ENCODE assay signal across 11 mouse cellular contexts in the genomic region with DNA sequence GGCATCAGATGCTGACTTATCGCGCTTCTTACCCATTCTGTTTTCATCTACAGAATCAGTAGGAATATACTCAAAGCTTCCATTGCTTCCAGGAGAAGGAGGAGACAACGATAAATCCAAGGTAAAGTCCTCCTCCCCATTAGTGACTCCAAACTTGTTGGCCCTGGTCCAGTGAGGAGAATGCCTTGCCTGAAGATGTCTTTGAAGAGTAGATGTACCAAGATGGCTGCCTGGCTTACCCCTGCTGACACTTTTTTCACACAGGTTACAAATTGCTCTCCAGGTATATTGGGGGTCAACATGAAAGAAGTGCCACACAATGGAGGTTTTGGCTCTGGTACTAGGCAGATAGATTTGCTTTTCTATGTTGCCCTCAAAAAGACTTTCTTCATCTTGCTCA. TPM values are rescaled to one million over a fixed set of nuclear protein-coding genes. Genes with fewer than 3 reads are reported as not detected.
A peak's percentile ranks its signal among the peaks of the same experiment; 100 is the strongest.
DNase-seq lines count a peak whose midpoint lies in the region; ATAC-seq and TF ChIP-seq lines count a peak whose summit lies in the region.
"Had no signal": no experiment of that assay in that cellular context is flagged by ENCODE, and none has a peak within 500 bp of the region (broad histone marks: within the 10 kb centered on the region; RNA-seq: fewer than 3 reads in every experiment).

No protein-coding gene starts in this region.

- H3K27me3 ChIP-seq in kidney, embryonic 15.5 days = no peaks in the 10 kb centered on the region
- H3K27me3 ChIP-seq in kidney, embryonic 14.5 days (ENCODE audit: control insufficient read depth, insufficient read depth, low read length) = no peaks in the 10 kb centered on the region
- H3K27me3 ChIP-seq in limb, embryonic 13.5 days = no peaks in the 10 kb centered on the region

- no peak overlapping the region for H3K9ac ChIP-seq in kidney, embryonic 15.5 days
- no peak overlapping the region for H3K9ac ChIP-seq in kidney, embryonic 14.5 days (ENCODE audit: low read depth, low read length)
- no peak overlapping the region for H3K9ac ChIP-seq in limb, embryonic 13.5 days

- peak overlapping the region; percentile 79; the same call in 1 of the 2 replicates for H3K4me2 ChIP-seq in kidney, embryonic 15.5 days
- H3K4me2 ChIP-seq in kidney, embryonic 14.5 days (replicated peaks; ENCODE audit: low read depth, low read length) = no peak overlapping the region
- H3K4me2 ChIP-seq in limb, embryonic 13.5 days (replicated peaks) = peak overlapping the region; percentile 94

- WGBS in kidney, embryonic 15.5 days = 78% methylated on average over 3 of the region's 3 CpGs
- 86% methylated on average over 3 of the region's 3 CpGs for WGBS in kidney, embryonic 14.5 days
- WGBS in limb, embryonic 13.5 days = 89% methylated on average over 3 of the region's 3 CpGs

- peak overlapping the region; percentile 94 for H3K4me3 ChIP-seq in gastrocnemius, adult 2 months
- H3K4me3 ChIP-seq in kidney, embryonic 15.5 days (replicated peaks) = no peak overlapping the region
- H3K4me3 ChIP-seq in kidney, embryonic 14.5 days (ENCODE audit: low read length) = no peak overlapping the region
- peak overlapping the region; percentile 74; the same call in 1 of the 2 replicates for H3K4me3 ChIP-seq in limb, embryonic 13.5 days

- H3K4me1 ChIP-seq in kidney, embryonic 15.5 days = peaks cover 44% of the 10 kb centered on the region
- H3K4me1 ChIP-seq in kidney, embryonic 14.5 days (ENCODE audit: control insufficient read depth, insufficient read depth, low read length) = peaks cover 17% of the 10 kb centered on the region
- peaks cover 42% of the 10 kb centered on the region for H3K4me1 ChIP-seq in limb, embryonic 13.5 days

- intact Hi-C loops in gastrocnemius, adult 2 months (cut with DNase I) = no loop called here

- TF ChIP-seq CTCF in gastrocnemius, adult 2 months (IDR thresholded peaks at IDR 0.05) = no peak

- ATAC-seq in kidney, embryonic 15.5 days (replicated peaks; ENCODE audit: low FRiP score) = no peak
- no peak for ATAC-seq in kidney, embryonic 14.5 days (ENCODE audit: low FRiP score, low TSS enrichment)
- ATAC-seq in limb, embryonic 13.5 days (ENCODE audit: low FRiP score, low read depth) = no peak

- no peaks in the 10 kb centered on the region for H3K9me3 ChIP-seq in kidney, embryonic 15.5 days (replicated peaks)
- no peaks in the 10 kb centered on the region for H3K9me3 ChIP-seq in kidney, embryonic 14.5 days (ENCODE audit: control insufficient read depth, low read length)
- no peaks in the 10 kb centered on the region for H3K9me3 ChIP-seq in limb, embryonic 13.5 days

- DNase-seq in gastrocnemius, adult 2 months = no peak
- no peak for DNase-seq in gastrocnemius, postnatal 25 days
- DNase-seq in NIH3T3 (ENCODE audit: low read depth) = peak; percentile 29
- no peak for DNase-seq in retina, embryonic 14.5 days (ENCODE audit: low spot score)
- DNase-seq in layer of hippocampus, postnatal 36 days = no peak
- DNase-seq: lung, postnatal 36 days; thymus, postnatal 25 days had no signal

- peak overlapping the region; percentile 97 for H3K27ac ChIP-seq in gastrocnemius, adult 2 months
- H3K27ac ChIP-seq in kidney, embryonic 15.5 days = no peak overlapping the region
- no peak overlapping the region for H3K27ac ChIP-seq in kidney, embryonic 14.5 days (ENCODE audit: low read depth, low read length)
- H3K27ac ChIP-seq in limb, embryonic 13.5 days = no peak overlapping the region

- peaks cover 38% of the 10 kb centered on the region for H3K36me3 ChIP-seq in kidney, embryonic 15.5 days
- H3K36me3 ChIP-seq in kidney, embryonic 14.5 days (ENCODE audit: control insufficient read depth, insufficient read depth, low read length) = peaks cover 25% of the 10 kb centered on the region
- peaks cover 31% of the 10 kb centered on the region for H3K36me3 ChIP-seq in limb, embryonic 13.5 days

RNA-seq across cellular contexts. Expression of gene Zbed6, which starts 1.8 kb away (rescaled TPM):
- total RNA-seq in gastrocnemius, adult 2 months (2021) = 10 to 100 TPM in 1 of 2 experiments, 1 to 10 TPM in 1; 7.3 to 11.7 TPM
- 1 to 10 TPM; 6.1 to 8.9 TPM for total RNA-seq in gastrocnemius, postnatal 25 days (2021)
- not detected in 2 replicates for polyA plus RNA-seq in kidney, embryonic 15.5 days (2015; fragmentation: Nextera tagmentation; extraction: Ambion mirVana)
- 0.51 TPM in 1 of 2 replicates, not detected in the other for polyA plus RNA-seq in kidney, embryonic 14.5 days (2014; fragmentation: Nextera tagmentation; extraction: Ambion mirVana)
- not detected in 2 replicates for polyA plus RNA-seq in limb, embryonic 13.5 days (2015; fragmentation: Nextera tagmentation; extraction: Ambion mirVana)
- total RNA-seq in layer of hippocampus, postnatal 36 days (2021) = 10 to 100 TPM in 1 of 2 experiments, 1 to 10 TPM in 1; 7.9 to 11.5 TPM

RNA-seq across cellular contexts. Expression of gene Gm38394, which starts 2.2 kb away (rescaled TPM):
- total RNA-seq in gastrocnemius, adult 2 months (2021) = 10 to 100 TPM; 29.8 to 32.2 TPM
- total RNA-seq in gastrocnemius, postnatal 25 days (2021) = 10 to 100 TPM; 22.2 to 28.3 TPM
- polyA plus RNA-seq in kidney, embryonic 15.5 days (2015; fragmentation: Nextera tagmentation; extraction: Ambion mirVana) = 5.1 and 5.3 TPM in 2 replicates
- polyA plus RNA-seq in kidney, embryonic 14.5 days (2014; fragmentation: Nextera tagmentation; extraction: Ambion mirVana) = 6.5 and 11.4 TPM in 2 replicates
- polyA plus RNA-seq in limb, embryonic 13.5 days (2015; fragmentation: Nextera tagmentation; extraction: Ambion mirVana) = 6.3 and 7.3 TPM in 2 replicates
- 10 to 100 TPM; 28.2 to 29.1 TPM for total RNA-seq in layer of hippocampus, postnatal 36 days (2021)

RNA-seq across cellular contexts. Expression of gene Lax1, which starts 31.0 kb away (rescaled TPM):
- total RNA-seq in gastrocnemius, adult 2 months (2021) = not detected
- under 1 TPM in 1 of 2 experiments, not detected in 1; 0.35 TPM for total RNA-seq in gastrocnemius, postnatal 25 days (2021)
- 0.66 and 0.81 TPM in 2 replicates for polyA plus RNA-seq in kidney, embryonic 15.5 days (2015; fragmentation: Nextera tagmentation; extraction: Ambion mirVana)
- 0.34 and 0.73 TPM in 2 replicates for polyA plus RNA-seq in kidney, embryonic 14.5 days (2014; fragmentation: Nextera tagmentation; extraction: Ambion mirVana)
- 0.79 and 1.1 TPM in 2 replicates for polyA plus RNA-seq in limb, embryonic 13.5 days (2015; fragmentation: Nextera tagmentation; extraction: Ambion mirVana)
- total RNA-seq in layer of hippocampus, postnatal 36 days (2021) = not detected
- total RNA-seq: gastrocnemius, adult 8-10 months had no signal

RNA-seq across cellular contexts. Expression of gene Snrpe, which starts 48.8 kb away (rescaled TPM):
- total RNA-seq in gastrocnemius, adult 2 months (2021) = 10 to 100 TPM; 42.9 to 63.3 TPM
- 10 to 100 TPM; 49.4 to 55.1 TPM for total RNA-seq in gastrocnemius, postnatal 25 days (2021)
- 699 and 775 TPM in 2 replicates for polyA plus RNA-seq in kidney, embryonic 15.5 days (2015; fragmentation: Nextera tagmentation; extraction: Ambion mirVana)
- 818 and 1,095 TPM in 2 replicates for polyA plus RNA-seq in kidney, embryonic 14.5 days (2014; fragmentation: Nextera tagmentation; extraction: Ambion mirVana)
- polyA plus RNA-seq in limb, embryonic 13.5 days (2015; fragmentation: Nextera tagmentation; extraction: Ambion mirVana) = 732 and 754 TPM in 2 replicates
- total RNA-seq in layer of hippocampus, postnatal 36 days (2021) = 10 to 100 TPM; 66.6 to 72.0 TPM

Comparison
In these comparisons a context has a peak if more than half of its experiments do, and no peak if none do; other contexts are left out.
1. H3K4me3 ChIP-seq: peak in gastrocnemius, adult 2 months (single experiment) and limb, embryonic 13.5 days (single experiment); none in kidney, embryonic 15.5 days (single experiment) and kidney, embryonic 14.5 days (single experiment).